Mouse (Mus musculus) lung, adult 2 months (tissue): ENCODE results near the gene Ccdc8.

Experiments used
- CTCF ChIP-seq: fragments of 200-500 bp; IDR thresholded peaks from 2 replicates; pipeline ENCODE4 v1.5.1; 2011; ENCODE audit warnings: mild to moderate bottlenecking, low read length, control low read depth; ENCODE audit not compliant: insufficient read depth
- POLR2A ChIP-seq: fragments of 200-500 bp; IDR thresholded peaks from 2 replicates; pipeline ENCODE4 v1.6.1; 2011; ENCODE audit warnings: low read depth, mild to moderate bottlenecking, control low read depth, low read length, borderline replicate concordance; ENCODE audit errors: extremely low read depth

DNA sequence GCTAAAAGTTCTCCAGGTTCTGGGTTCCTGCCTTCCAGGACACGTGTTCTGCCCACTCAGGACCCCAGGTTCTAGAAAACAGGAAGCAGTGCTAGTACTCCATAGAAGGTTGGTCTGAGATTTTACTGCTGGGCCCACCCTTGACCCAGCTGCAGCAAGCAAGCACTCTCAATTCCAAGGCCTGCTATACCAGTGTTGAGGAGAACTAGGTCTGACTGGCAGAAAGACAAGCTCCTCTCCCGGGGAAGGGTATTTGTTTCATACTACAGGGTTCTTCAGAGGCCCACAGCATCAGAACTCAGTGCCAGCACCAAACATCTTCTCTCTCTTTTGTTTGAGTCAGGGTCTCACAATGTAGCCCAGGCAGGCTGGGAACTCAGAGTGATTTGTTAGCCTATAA lies 25.4 kb downstream of the Ccdc8 start:
- no peak for TF ChIP-seq CTCF
- no peak for TF ChIP-seq POLR2A
